Mouse (Mus musculus) heart, postnatal 14 days (tissue): ENCODE results near the gene Cap2. TPM values are rescaled to one million over a fixed set of nuclear protein-coding genes. Genes with fewer than 3 reads are reported as not detected.

Source experiments
- DNase-seq, 2 experiments: peaks; one replicate each; pipeline ENCODE4 v3.0.0; 2021 to 2022
- intact Hi-C: fragments of 180-260 bp; cut with DNase I; formaldehyde crosslinking; loops from one replicate; pipeline ENCODE4 v1.15.1; 2025
- total RNA-seq, 2 experiments: library from RNA; stranded (reverse); gene quantifications; 2 replicates each; pipeline ENCODE4 v1.2.3; 2021

Gene Cap2
- total RNA-seq, 2 experiments from 2014 or later, result 113 to 124 TPM

GRCm38 (mm10) chr13:46670514-46670913, 168.9 kb downstream of the Cap2 start:
- no peak for DNase-seq
- intact Hi-C loops, result loop anchor here (5.0 kb wide), 1 partner anchor 57 kb away; the partner anchor contains the start of gene Nup153

DNA sequence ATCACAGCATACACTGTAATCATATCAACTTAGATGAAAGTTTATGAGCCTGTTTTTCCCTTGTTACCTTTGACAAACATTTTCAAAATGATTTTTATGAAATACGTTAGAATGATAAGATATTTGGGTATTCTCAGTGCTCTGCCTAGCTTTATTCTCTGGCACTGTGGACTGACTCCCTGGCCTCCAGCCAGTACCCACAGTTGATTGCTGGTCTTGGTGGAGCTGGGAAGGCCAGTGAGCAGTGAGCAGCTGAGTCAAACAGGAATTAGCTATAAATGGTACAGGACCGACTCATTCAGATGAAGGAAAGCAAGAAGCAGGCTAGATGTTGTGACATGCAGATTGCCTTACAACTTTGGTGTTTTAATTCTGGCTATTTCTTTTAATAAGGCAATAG, 173.0 kb downstream of the Cap2 start:
- intact Hi-C loops, result loop anchor here (5.0 kb wide), 1 partner anchor 53 kb away; the partner anchor contains the start of gene Nup153
- DNase-seq, result peak in 1 of 2 experiments; percentile 16

DNA sequence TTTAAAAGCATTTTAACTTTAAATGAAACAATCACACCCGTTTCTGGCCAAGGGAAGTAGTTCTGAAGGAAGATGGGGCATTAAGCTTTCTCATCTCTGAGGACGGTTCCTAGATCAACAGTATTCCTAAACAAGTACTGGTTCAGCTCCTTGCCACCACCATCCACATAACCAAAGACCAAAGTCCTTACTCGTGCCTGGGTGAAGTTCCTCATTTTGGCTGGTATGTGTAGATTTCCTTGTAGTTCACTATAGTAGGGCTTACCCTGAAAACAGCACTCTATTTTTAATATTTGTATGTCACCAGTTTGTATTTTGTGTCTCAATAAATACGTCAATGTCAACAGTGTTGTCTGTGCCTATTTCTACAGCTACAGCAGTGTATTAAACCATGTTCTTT, 176.1 kb downstream of the Cap2 start:
- DNase-seq, result no peak
- intact Hi-C loops, result no loop called here

DNA sequence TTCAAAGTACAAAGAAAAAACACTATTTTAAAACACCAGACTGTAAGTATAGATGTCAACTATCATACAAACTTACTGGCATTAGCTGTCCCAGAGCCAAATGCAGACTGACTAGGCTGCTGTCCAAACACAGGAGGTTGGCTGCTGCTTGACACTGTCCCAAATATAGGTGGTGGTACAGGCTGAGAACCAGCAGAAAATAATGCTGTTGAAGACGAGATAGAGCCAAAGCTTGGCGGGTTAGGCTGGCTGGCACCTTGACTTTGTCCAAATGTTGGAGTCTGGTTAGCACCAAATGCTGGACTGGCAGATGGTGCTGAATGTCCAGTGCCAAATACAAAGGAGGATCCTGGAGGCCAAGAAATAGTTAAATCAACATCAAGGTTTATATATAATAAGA, 181.3 kb downstream of the Cap2 start:
- intact Hi-C loops, result no loop called here
- peak; percentile 16 to 32 for DNase-seq

- no peak for DNase-seq
- intact Hi-C loops, result no loop called here
These were observed 181.7 kb downstream of the Cap2 start for GRCm38 (mm10) chr13:46683370-46683769.

- no peak for DNase-seq
- intact Hi-C loops, result no loop called here
These were observed 189.1 kb downstream of the Cap2 start for GRCm38 (mm10) chr13:46690559-46691241.

GRCm38 (mm10) chr13:46695296-46695908, 193.8 kb downstream of the Cap2 start:
- intact Hi-C loops, result no loop called here
- DNase-seq, result no peak

- intact Hi-C loops, result no loop called here
These were observed 194.3 kb downstream of the Cap2 start for GRCm38 (mm10) chr13:46695932-46696331.

GRCm38 (mm10) chr13:46696788-46697187, 195.1 kb downstream of the Cap2 start:
- intact Hi-C loops, result no loop called here
- DNase-seq, result no peak

More at GRCm38 (mm10) chr13:46695932-46696331, 194.3 kb downstream of the Cap2 start:
- no peak for DNase-seq

GRCm38 (mm10) chr13:46699372-46699771, 197.7 kb downstream of the Cap2 start:
- DNase-seq, result no peak
- intact Hi-C loops, result no loop called here

Other genes starting within 250 kb of the Cap2 start
- gene Stmnd1, start 228.1 kb upstream of the Cap2 start, total RNA-seq, result under 1 TPM; 0.22 to 0.55 TPM
- gene Rbm24, start 83.4 kb upstream of the Cap2 start, total RNA-seq, result 100 to 1,000 TPM; 223 to 227 TPM
- gene Fam8a1, start 167.7 kb downstream of the Cap2 start, total RNA-seq, result 10 to 100 TPM; 37.3 to 38.5 TPM
- 10 to 100 TPM; 36.9 to 37.9 TPM for gene Nup153, start 226.1 kb downstream of the Cap2 start, total RNA-seq